Mouse (Mus musculus): ENCODE results near the gene Runx2.

DNA sequence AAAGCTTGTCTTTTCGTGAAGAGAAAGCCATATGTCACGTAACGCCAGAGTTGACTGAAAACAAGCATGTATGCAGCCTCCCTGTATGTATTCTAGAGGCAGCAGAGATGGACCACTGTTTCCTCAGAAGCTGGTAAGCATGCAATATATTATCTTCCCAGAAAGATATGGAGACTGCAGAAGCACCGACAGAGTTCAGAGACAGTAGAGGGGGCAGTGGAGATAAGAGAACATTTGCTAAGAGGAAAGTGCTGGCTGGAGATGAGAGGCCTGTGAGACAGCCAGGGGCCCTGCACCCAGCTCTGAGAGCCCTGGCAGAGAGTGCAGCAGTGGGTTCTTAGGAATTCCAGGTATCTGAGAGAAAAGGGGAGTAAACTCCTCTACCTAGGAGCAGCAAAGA is 182.3 kb downstream of the Runx2 start:
- TF ChIP-seq POLR2A (IDR thresholded peaks at IDR 0.05; ENCODE audit: low read depth, low read length) = no peak
- TF ChIP-seq CTCF (IDR thresholded peaks at IDR 0.05; ENCODE audit: borderline replicate concordance, insufficient read depth, low read length) = no peak

Data from embryonic fibroblast, embryonic 13.5 days (primary cell).